20 mouse cellular contexts compared by ENCODE assay signal in genomic region chr13:51871148-51871547, GRCm38 (mm10). TPM values are rescaled to one million over a fixed set of nuclear protein-coding genes. Genes with fewer than 3 reads are reported as not detected.
DNase-seq lines count a peak whose midpoint lies in the region; ATAC-seq and TF ChIP-seq lines count a peak whose summit lies in the region.
"Had no signal": no experiment of that assay in that cellular context is flagged by ENCODE, and none has a peak within 500 bp of the region (broad histone marks: within the 10 kb centered on the region; RNA-seq: fewer than 3 reads in every experiment).

No protein-coding gene starts in this region.

- H3K9me3 ChIP-seq in heart, embryonic 12.5 days (replicated peaks) = no peaks in the 10 kb centered on the region
- H3K9me3 ChIP-seq in kidney, postnatal 0 days (replicated peaks; ENCODE audit: low read length) = no peaks in the 10 kb centered on the region
- H3K9me3 ChIP-seq in embryonic facial prominence, embryonic 10.5 days = no peaks in the 10 kb centered on the region
- H3K9me3 ChIP-seq: embryonic facial prominence, embryonic 15.5 days; heart, embryonic 13.5 days; limb, embryonic 10.5 days; liver, embryonic 13.5 days; lung, embryonic 15.5 days had no signal

- 89% methylated on average over 4 of the region's 4 CpGs for WGBS in heart, embryonic 12.5 days
- 55% methylated on average over 4 of the region's 4 CpGs for WGBS in kidney, adult 2 months
- 61% methylated on average over 4 of the region's 4 CpGs for WGBS in kidney, postnatal 0 days
- WGBS in embryonic facial prominence, embryonic 10.5 days = 92% methylated on average over 4 of the region's 4 CpGs

- peaks cover 14% of the 10 kb centered on the region for H3K4me1 ChIP-seq in heart, embryonic 12.5 days (replicated peaks)
- peaks cover 37% of the 10 kb centered on the region; the same call in 1 of the 2 replicates for H3K4me1 ChIP-seq in kidney, adult 2 months (ENCODE audit: control insufficient read depth, insufficient read depth, low read length)
- peaks cover 3% of the 10 kb centered on the region for H3K4me1 ChIP-seq in kidney, postnatal 0 days (replicated peaks; ENCODE audit: insufficient read depth, low read length)
- peaks cover 29% of the 10 kb centered on the region for H3K4me1 ChIP-seq in embryonic facial prominence, embryonic 10.5 days
- H3K4me1 ChIP-seq: liver, embryonic 13.5 days had no signal

- no peak overlapping the region for H3K4me3 ChIP-seq in heart, embryonic 12.5 days
- H3K4me3 ChIP-seq in kidney, adult 2 months (ENCODE audit: insufficient read depth, low read depth, low read length) = no peak overlapping the region
- no peak overlapping the region for H3K4me3 ChIP-seq in kidney, postnatal 0 days (replicated peaks; ENCODE audit: low read depth, low read length)
- no peak overlapping the region for H3K4me3 ChIP-seq in embryonic facial prominence, embryonic 10.5 days
- H3K4me3 ChIP-seq: embryonic facial prominence, embryonic 15.5 days; heart, embryonic 13.5 days; limb, embryonic 10.5 days; liver, embryonic 13.5 days; lung, embryonic 15.5 days had no signal

- H3K9ac ChIP-seq in heart, embryonic 12.5 days = no peak overlapping the region
- H3K9ac ChIP-seq in kidney, postnatal 0 days (ENCODE audit: low read depth, low read length) = no peak overlapping the region
- H3K9ac ChIP-seq: embryonic facial prominence, embryonic 15.5 days; heart, embryonic 13.5 days; liver, embryonic 13.5 days; lung, embryonic 15.5 days had no signal

- no peak overlapping the region for H3K4me2 ChIP-seq in heart, embryonic 12.5 days
- H3K4me2 ChIP-seq in kidney, postnatal 0 days (ENCODE audit: low read length) = no peak overlapping the region
- H3K4me2 ChIP-seq: embryonic facial prominence, embryonic 15.5 days; heart, embryonic 13.5 days; liver, embryonic 13.5 days; lung, embryonic 15.5 days had no signal

- DNase-seq in heart, adult 11 months = peak; percentile 96
- DNase-seq in kidney, adult 2 months = peak; percentile 94
- no peak for DNase-seq in kidney, postnatal 10 days
- DNase-seq in adrenal gland, postnatal 10 days = peak; percentile 76
- DNase-seq in kidney, postnatal 0 days (ENCODE audit: low spot score) = no peak
- no peak for DNase-seq in embryonic facial prominence, embryonic 10.5 days (ENCODE audit: low spot score)
- DNase-seq: cerebellum, adult 18-20 months; cerebellum, postnatal 25 days; embryo, embryonic 11 days; liver, embryonic 13.5 days; lung, postnatal 4 days; right cerebral cortex, postnatal 4 days had no signal

- no peaks in the 10 kb centered on the region for H3K27me3 ChIP-seq in heart, embryonic 12.5 days (replicated peaks)
- H3K27me3 ChIP-seq in kidney, adult 2 months (replicated peaks; ENCODE audit: control insufficient read depth, insufficient read depth, low read length) = no peaks in the 10 kb centered on the region
- no peaks in the 10 kb centered on the region for H3K27me3 ChIP-seq in kidney, postnatal 0 days (ENCODE audit: insufficient read depth, low read length)
- H3K27me3 ChIP-seq in embryonic facial prominence, embryonic 10.5 days (replicated peaks; ENCODE audit: low read depth, poor library complexity, severe bottlenecking) = 0 out of 2 replicates have a peak, but pooled peaks cover 18% of the 10 kb centered on the region
- H3K27me3 ChIP-seq: embryonic facial prominence, embryonic 15.5 days; heart, embryonic 13.5 days; liver, embryonic 13.5 days; lung, embryonic 15.5 days had no signal

- H3K36me3 ChIP-seq in heart, embryonic 12.5 days = no peaks in the 10 kb centered on the region
- no peaks in the 10 kb centered on the region for H3K36me3 ChIP-seq in kidney, adult 2 months (ENCODE audit: control insufficient read depth, insufficient read depth, low read length)
- no peaks in the 10 kb centered on the region for H3K36me3 ChIP-seq in kidney, postnatal 0 days (ENCODE audit: insufficient read depth, low read length)
- H3K36me3 ChIP-seq in embryonic facial prominence, embryonic 10.5 days (replicated peaks) = no peaks in the 10 kb centered on the region
- H3K36me3 ChIP-seq: embryonic facial prominence, embryonic 15.5 days; heart, embryonic 13.5 days; limb, embryonic 10.5 days; liver, embryonic 13.5 days; lung, embryonic 15.5 days had no signal

- no peak for TF ChIP-seq POLR2A in kidney, adult 2 months (IDR thresholded peaks at IDR 0.05; ENCODE audit: low read depth, low read length)

- ATAC-seq in heart, embryonic 12.5 days (ENCODE audit: insufficient number of reproducible peaks, low FRiP score) = no peak
- ATAC-seq in kidney, postnatal 0 days (replicated peaks; ENCODE audit: low FRiP score, low read depth) = 0 out of 2 replicates have a peak, but pooled peaks have one; percentile 26
- ATAC-seq: hindbrain, postnatal 0 days; intestine, postnatal 0 days had no signal

- H3K27ac ChIP-seq in heart, embryonic 12.5 days (ENCODE audit: poor library complexity, severe bottlenecking) = no peak overlapping the region
- no peak overlapping the region for H3K27ac ChIP-seq in kidney, adult 2 months (ENCODE audit: insufficient read depth, low read depth, low read length)
- no peak overlapping the region for H3K27ac ChIP-seq in kidney, postnatal 0 days
- no peak overlapping the region for H3K27ac ChIP-seq in embryonic facial prominence, embryonic 10.5 days (replicated peaks)
- H3K27ac ChIP-seq: embryonic facial prominence, embryonic 15.5 days; heart, embryonic 13.5 days; hindbrain, postnatal 0 days; limb, embryonic 10.5 days; liver, embryonic 13.5 days; lung, embryonic 15.5 days; stomach, postnatal 0 days had no signal

- TF ChIP-seq CTCF in kidney, adult 2 months (conservative IDR thresholded peaks at IDR 0.05; ENCODE audit: insufficient read depth, insufficient read length, low read depth, low read length) = no peak; the same call in 1 of the 2 replicates
- TF ChIP-seq CTCF in kidney, postnatal 0 days (IDR thresholded peaks at IDR 0.05; ENCODE audit: low read depth) = no peak

RNA-seq across cellular contexts. Expression of gene Gadd45g, which starts 24.7 kb away (rescaled TPM):
- 58.9 and 64.4 TPM in 2 replicates for polyA plus RNA-seq in heart, embryonic 12.5 days (2016; fragmentation: Nextera tagmentation; extraction: Ambion mirVana)
- 57.2 and 59.8 TPM in 2 replicates for polyA plus RNA-seq in kidney, adult 2 months (2012; rRNA removed)
- total RNA-seq in adrenal gland, postnatal 10 days (2021) = 10 to 100 TPM; 28.4 to 87.1 TPM
- polyA plus RNA-seq in kidney, postnatal 0 days (2015; fragmentation: Nextera tagmentation; extraction: Ambion mirVana) = 58.0 and 60.1 TPM in 2 replicates
- 61.5 and 75.2 TPM in 2 replicates for polyA plus RNA-seq in embryonic facial prominence, embryonic 10.5 days (2016; fragmentation: Nextera tagmentation; extraction: Ambion mirVana)

Comparison
In these comparisons a context has a peak if more than half of its experiments do, and no peak if none do; other contexts are left out.
1. DNase-seq: peak in heart, adult 11 months (single experiment), kidney, adult 2 months (single experiment) and adrenal gland, postnatal 10 days (single experiment); none in kidney, postnatal 10 days (single experiment), kidney, postnatal 0 days (single experiment) and embryonic facial prominence, embryonic 10.5 days (single experiment).